Mouse (Mus musculus) neural tube, embryonic 14.5 days (tissue): ENCODE data around the gene Atf7. TPM values are rescaled to one million over a fixed set of nuclear protein-coding genes. Genes with fewer than 3 reads are reported as not detected.

Source experiments
- ATAC-seq: fragments of 200-750 bp; cut with Nextera tagmentation; 2 replicates; pipeline ENCODE4 v1.8.0; 2017; ENCODE audit warnings: low read depth, mild to moderate bottlenecking, moderate TSS enrichment, moderate library complexity
- H3K27ac ChIP-seq: fragments of 300-500 bp; sonication (generic); 2 replicates; pipeline ENCODE4 v1.5.1; 2014; ENCODE audit warnings: low read depth, mild to moderate bottlenecking, control low read depth, low read length, moderate library complexity, mixed read lengths
- H3K27me3 ChIP-seq: fragments of 300-500 bp; sonication (generic); 2 replicates; pipeline ENCODE4 v1.6.1; 2014; ENCODE audit warnings: low read length; ENCODE audit not compliant: control insufficient read depth, insufficient read depth
- H3K36me3 ChIP-seq: fragments of 300-500 bp; sonication (generic); 2 replicates; pipeline ENCODE4 v1.6.1; 2014; ENCODE audit warnings: low read length, mixed read lengths; ENCODE audit not compliant: control insufficient read depth, insufficient read depth
- H3K4me1 ChIP-seq: fragments of 300-500 bp; sonication (generic); 2 replicates; pipeline ENCODE4 v1.6.1; 2014; ENCODE audit warnings: low read length; ENCODE audit not compliant: control insufficient read depth, insufficient read depth
- H3K4me2 ChIP-seq: fragments of 300-500 bp; sonication (generic); 2 replicates; pipeline ENCODE4 v1.6.1; 2014; ENCODE audit warnings: mild to moderate bottlenecking, low read depth, low read length, control low read depth
- H3K4me3 ChIP-seq: fragments of 300-500 bp; sonication (generic); 2 replicates; pipeline ENCODE4 v1.5.1; 2014; ENCODE audit warnings: low read depth, low read length, control low read depth, mixed read lengths
- H3K9ac ChIP-seq: fragments of 300-500 bp; sonication (generic); replicated peaks from 2 replicates; pipeline ENCODE4 v1.6.1; 2014; ENCODE audit warnings: low read depth, mild to moderate bottlenecking, control low read depth, low read length, mixed read lengths
- H3K9me3 ChIP-seq: fragments of 300-500 bp; sonication (generic); 2 replicates; pipeline ENCODE4 v1.6.1; 2016; ENCODE audit warnings: low read length; ENCODE audit not compliant: control insufficient read depth
- WGBS: fragments of 180-500 bp; shearing (Covaris S2); extraction: QIAGEN DNeasy Blood & Tissue Kit; methylation state at CpG from one replicate; pipeline ENCODE4 v1.1.7; 2014; 5-methylcytosine and 5-hydroxymethylcytosine counted together
- polyA plus RNA-seq: library from polyadenylated mRNA; unstranded; fragments of >200 nt; fragmentation: Nextera tagmentation; extraction: Ambion mirVana; gene quantifications from 2 replicates; pipeline ENCODE4 v1.2.1, GENCODE M21; 2014

The Atf7 gene
- polyA plus RNA-seq, 1 experiment from 2014 or later: 13.3 TPM

- Histone ChIP-seq H3K9ac (no peak overlapping the region), H3K9me3 (no peaks in the 10 kb centered on the region), H3K4me3 (no peak overlapping the region), H3K4me2 (no peak overlapping the region), H3K4me1 (no peaks in the 10 kb centered on the region), H3K27ac (peak overlapping the region; percentile 45; the same call in 1 of the 2 replicates), H3K27me3 (no peaks in the 10 kb centered on the region), H3K36me3 (peaks cover 18% of the 10 kb centered on the region)
- 72% methylated on average over 3 of the region's 3 CpGs for WGBS
- peak; percentile 49; the same call in 1 of the 2 replicates for ATAC-seq
Measured at GRCm38 (mm10) chr15:102546677-102547427, 78.4 kb downstream of the Atf7 start.

- Histone ChIP-seq H3K36me3 (peaks cover 16% of the 10 kb centered on the region; the same call in 1 of the 2 replicates), H3K9ac (no peak overlapping the region)
- WGBS: 89% methylated on average over 3 of the region's 3 CpGs
Measured at GRCm38 (mm10) chr15:102546246-102546645, 79.0 kb downstream of the Atf7 start.

GRCm38 (mm10) chr15:102544801-102545200, 80.5 kb downstream of the Atf7 start:
- no peaks in the 10 kb centered on the region for H3K9me3 ChIP-seq

More at GRCm38 (mm10) chr15:102546246-102546645, 79.0 kb downstream of the Atf7 start:
- no peak for ATAC-seq
- Histone ChIP-seq H3K9me3 (no peaks in the 10 kb centered on the region), H3K27ac (0 out of 2 replicates have a peak overlapping the region, but pooled peaks have one; percentile 7), H3K4me3 (no peak overlapping the region), H3K4me2 (no peak overlapping the region), H3K4me1 (no peaks in the 10 kb centered on the region), H3K27me3 (no peaks in the 10 kb centered on the region)

GRCm38 (mm10) chr15:102533926-102534325, 91.3 kb downstream of the Atf7 start:
- Histone ChIP-seq H3K4me1 (no peaks in the 10 kb centered on the region), H3K9me3 (no peaks in the 10 kb centered on the region), H3K27me3 (no peaks in the 10 kb centered on the region), H3K4me3 (no peak overlapping the region), H3K4me2 (no peak overlapping the region), H3K9ac (no peak overlapping the region), H3K36me3 (peaks cover 39% of the 10 kb centered on the region), H3K27ac (no peak overlapping the region)
- ATAC-seq: no peak
- 91% methylated on average over 7 of the region's 7 CpGs for WGBS

More at GRCm38 (mm10) chr15:102544801-102545200, 80.5 kb downstream of the Atf7 start:
- WGBS: 87% methylated on average over 4 of the region's 4 CpGs
- no peak overlapping the region for H3K9ac ChIP-seq
- H3K27me3 ChIP-seq: no peaks in the 10 kb centered on the region
- no peaks in the 10 kb centered on the region for H3K4me1 ChIP-seq
- peaks cover 15% of the 10 kb centered on the region for H3K36me3 ChIP-seq
- H3K4me3 ChIP-seq: no peak overlapping the region
- no peak overlapping the region for H3K4me2 ChIP-seq
- no peak for ATAC-seq
- H3K27ac ChIP-seq: no peak overlapping the region

GRCm38 (mm10) chr15:102532106-102532900, 93.0 kb downstream of the Atf7 start:
- no peaks in the 10 kb centered on the region for H3K27me3 ChIP-seq
- H3K4me3 ChIP-seq: no peak overlapping the region
- H3K9me3 ChIP-seq: no peaks in the 10 kb centered on the region
- H3K27ac ChIP-seq: no peak overlapping the region
- H3K9ac ChIP-seq: no peak overlapping the region
- 83% methylated on average over 3 of the region's 3 CpGs for WGBS
- no peak for ATAC-seq
- H3K4me2 ChIP-seq: no peak overlapping the region
- peaks cover 33% of the 10 kb centered on the region for H3K36me3 ChIP-seq
- no peaks in the 10 kb centered on the region for H3K4me1 ChIP-seq

GRCm38 (mm10) chr15:102531586-102531985, 93.7 kb downstream of the Atf7 start:
- Histone ChIP-seq H3K4me2 (no peak overlapping the region), H3K9me3 (no peaks in the 10 kb centered on the region), H3K27me3 (no peaks in the 10 kb centered on the region), H3K36me3 (peaks cover 32% of the 10 kb centered on the region), H3K9ac (no peak overlapping the region), H3K4me1 (no peaks in the 10 kb centered on the region), H3K27ac (no peak overlapping the region), H3K4me3 (no peak overlapping the region)
- 83% methylated on average over 4 of the region's 4 CpGs for WGBS
- no peak for ATAC-seq

- Histone ChIP-seq H3K9me3 (no peaks in the 10 kb centered on the region), H3K36me3 (peaks cover 22% of the 10 kb centered on the region), H3K27ac (no peak overlapping the region), H3K4me3 (no peak overlapping the region), H3K9ac (no peak overlapping the region), H3K4me1 (no peaks in the 10 kb centered on the region), H3K27me3 (no peaks in the 10 kb centered on the region), H3K4me2 (no peak overlapping the region)
- WGBS: 87% methylated on average over 4 of the region's 4 CpGs
- no peak for ATAC-seq
Measured at GRCm38 (mm10) chr15:102530566-102530965, 94.7 kb downstream of the Atf7 start.

GRCm38 (mm10) chr15:102528396-102528795, 96.9 kb downstream of the Atf7 start:
- peaks cover 16% of the 10 kb centered on the region for H3K36me3 ChIP-seq
- H3K9me3 ChIP-seq: no peaks in the 10 kb centered on the region
- H3K27ac ChIP-seq: no peak overlapping the region
- no peaks in the 10 kb centered on the region; the same call in 1 of the 2 replicates for H3K4me1 ChIP-seq
- whole genome bisulfite sequencing: 96% methylated on average over 1 of the region's 1 CpGs
- H3K4me2 ChIP-seq: no peak overlapping the region
- H3K4me3 ChIP-seq: no peak overlapping the region
- no peak for ATAC-seq
- no peak overlapping the region for H3K9ac ChIP-seq
- no peaks in the 10 kb centered on the region for H3K27me3 ChIP-seq

GRCm38 (mm10) chr15:102527936-102528335, 97.3 kb downstream of the Atf7 start:
- peaks cover 12% of the 10 kb centered on the region for H3K36me3 ChIP-seq
- no peak for ATAC-seq
- H3K27me3 ChIP-seq: no peaks in the 10 kb centered on the region
- no peaks in the 10 kb centered on the region for H3K9me3 ChIP-seq
- H3K4me1 ChIP-seq: no peaks in the 10 kb centered on the region; the same call in 1 of the 2 replicates
- H3K27ac ChIP-seq: no peak overlapping the region
- no peak overlapping the region for H3K4me2 ChIP-seq
- no peak overlapping the region for H3K9ac ChIP-seq
- H3K4me3 ChIP-seq: no peak overlapping the region
- 81% methylated on average over 3 of the region's 3 CpGs for WGBS
